Mouse (Mus musculus): ENCODE data around the gene Adamts6.

Gene Adamts6

DNA sequence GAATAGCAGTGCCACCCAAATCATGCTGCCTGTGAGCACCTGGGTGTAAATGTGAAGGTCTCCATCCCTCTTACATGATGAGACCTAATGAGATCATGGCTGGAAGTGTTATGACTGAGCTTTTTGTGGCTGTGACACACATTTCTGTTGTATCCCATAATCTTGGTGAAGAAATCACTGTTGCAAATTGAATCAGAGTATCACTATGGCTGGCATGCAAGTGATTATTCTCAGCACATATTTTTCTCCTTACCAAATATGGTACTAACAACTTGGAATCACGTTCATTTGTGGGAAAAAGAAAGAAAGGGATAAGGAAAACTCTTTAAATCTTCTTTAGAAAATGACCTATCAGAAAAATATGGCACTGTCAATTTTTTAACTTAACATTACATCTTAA is 180.4 kb downstream of the Adamts6 start:
- DNase-seq = no peak

GRCm38 (mm10) chr13:104476285-104476956 is 188.8 kb downstream of the Adamts6 start:
- no peak for DNase-seq

DNA sequence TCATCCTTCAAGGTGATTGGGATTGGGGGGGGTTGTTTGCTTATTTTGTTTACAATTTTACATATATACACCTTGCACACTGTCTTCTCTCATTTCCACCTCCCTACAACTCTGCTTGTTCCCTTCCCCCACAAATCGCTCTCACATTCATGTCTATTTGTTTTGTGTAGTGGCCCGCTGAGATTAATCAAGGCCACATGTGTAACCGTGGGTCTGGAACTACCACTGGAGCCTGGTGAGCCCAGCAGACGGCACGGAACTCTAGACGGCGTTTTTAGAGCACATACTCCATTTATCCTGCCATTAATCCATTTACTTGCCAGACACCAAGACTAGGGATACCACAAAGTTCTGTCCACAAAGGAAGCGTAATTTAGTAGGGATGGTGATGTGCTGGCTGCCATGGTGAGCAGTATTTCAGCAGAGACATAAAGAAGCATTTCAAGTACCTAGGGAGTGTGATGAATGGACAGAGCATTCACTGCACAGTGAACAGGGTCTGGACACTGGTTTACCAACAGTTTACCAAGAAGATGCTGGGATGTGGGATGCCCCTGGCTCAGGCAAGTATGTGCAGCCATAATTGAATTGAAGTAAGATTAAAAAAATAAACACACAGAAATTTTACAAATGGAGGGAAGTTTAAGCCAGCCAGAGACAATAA is 194.9 kb downstream of the Adamts6 start:
- DNase-seq = no peak

DNA sequence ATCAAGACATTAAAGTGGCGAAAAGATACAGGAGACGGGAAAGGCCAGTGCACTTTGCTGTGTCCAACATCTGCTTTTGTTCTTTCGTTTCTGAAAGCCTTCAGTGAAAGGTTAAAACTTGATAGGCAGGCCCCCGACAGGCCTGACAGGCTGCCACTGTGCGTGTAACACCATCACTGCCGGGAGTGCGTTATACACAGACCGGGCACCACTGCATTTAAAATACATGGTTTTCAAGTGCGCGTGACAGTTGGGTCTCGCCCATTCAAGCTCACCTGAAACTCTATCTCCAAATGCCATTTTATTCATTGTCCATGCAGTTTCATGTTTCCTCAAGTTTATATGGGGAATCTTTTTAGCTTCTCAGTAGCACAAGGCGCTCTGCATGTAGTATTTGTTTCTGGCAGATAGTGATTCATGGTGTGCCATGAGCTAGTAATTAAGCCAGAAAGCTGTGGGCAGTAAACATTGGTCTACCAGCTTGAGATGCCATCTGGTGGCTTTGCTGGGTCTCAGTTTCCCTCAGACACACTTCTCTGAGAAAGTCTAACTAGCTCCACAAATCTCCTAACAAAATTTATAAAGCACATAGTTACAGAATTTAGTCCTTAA is 195.6 kb downstream of the Adamts6 start:
- no peak for DNase-seq

- DNase-seq = no peak
Observed at GRCm38 (mm10) chr13:104491046-104491811, 203.6 kb downstream of the Adamts6 start.

DNA sequence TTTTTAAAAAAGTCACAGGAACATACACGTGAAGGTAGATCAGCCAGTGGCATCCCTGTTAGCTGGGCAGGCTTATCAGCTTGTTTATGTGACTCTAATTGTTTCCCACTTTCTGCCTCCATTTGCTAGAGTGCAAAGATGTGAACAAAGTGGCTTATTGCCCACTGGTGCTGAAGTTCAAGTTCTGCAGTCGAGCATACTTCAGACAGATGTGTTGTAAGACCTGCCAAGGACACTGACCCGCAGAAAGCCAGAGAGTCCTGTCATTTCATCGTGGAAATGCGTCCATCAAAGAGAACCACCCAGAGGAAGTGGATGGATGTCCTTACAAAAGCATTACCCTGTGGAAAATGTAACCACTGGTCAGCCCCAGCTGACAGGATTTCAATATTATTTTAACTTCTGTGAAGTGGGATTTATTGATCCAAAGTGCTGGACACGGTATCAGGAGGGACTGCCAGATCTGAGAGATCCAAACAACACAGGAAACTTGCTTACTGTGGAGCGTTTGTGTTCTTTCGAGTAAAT is 205.9 kb downstream of the Adamts6 start:
- DNase-seq = no peak

DNA sequence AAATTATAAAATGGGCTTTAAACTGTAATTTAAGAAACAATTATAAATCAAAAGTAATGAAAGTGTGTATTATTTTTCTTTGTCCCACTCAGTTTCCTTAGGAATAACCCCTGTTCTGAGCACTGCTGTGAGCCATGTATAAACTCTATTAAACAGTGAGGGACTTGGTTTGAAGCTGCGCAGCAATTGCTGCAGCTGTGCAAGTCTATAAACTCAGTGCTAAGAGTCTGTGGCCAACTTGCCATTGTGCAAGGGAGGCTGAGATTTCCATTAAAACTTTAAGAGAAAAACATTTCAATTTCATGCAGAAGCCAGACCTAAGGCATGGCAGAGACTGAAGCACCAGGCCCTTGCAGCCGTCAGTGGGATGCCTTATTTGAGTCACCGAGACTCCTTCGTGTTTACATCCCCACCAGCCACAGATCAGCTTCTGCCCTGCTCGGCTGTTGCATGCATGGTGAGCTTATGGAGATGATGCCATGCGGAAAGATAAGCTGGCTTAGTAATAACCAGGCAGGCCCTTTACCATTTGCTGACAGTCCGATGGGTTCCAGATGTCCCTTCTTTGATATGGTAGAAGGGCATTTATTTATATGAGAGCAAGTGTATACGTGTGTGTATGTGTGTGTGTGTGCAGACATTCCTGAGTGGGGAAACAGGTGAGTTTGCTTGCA is 206.7 kb downstream of the Adamts6 start:
- no peak for DNase-seq

DNA sequence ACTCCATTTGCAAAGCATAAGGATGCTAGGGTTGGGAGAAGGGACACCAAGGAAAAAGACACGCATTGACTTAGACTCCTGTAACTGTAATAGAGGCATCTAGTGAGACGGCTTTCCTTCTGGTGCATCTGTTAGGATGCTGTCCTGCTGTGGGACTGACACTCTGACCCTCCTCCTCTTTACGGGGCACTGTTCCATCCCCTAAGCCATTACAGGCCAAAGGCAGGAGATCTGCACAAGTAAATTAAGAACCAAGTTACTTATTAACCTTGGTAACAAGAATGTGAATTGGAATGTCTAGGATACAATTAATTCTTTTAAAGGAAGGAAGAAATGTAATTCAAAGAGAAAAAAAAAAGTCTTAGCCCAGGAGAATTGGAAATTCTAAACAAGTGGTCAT is 210.0 kb downstream of the Adamts6 start:
- no peak for DNase-seq

GRCm38 (mm10) chr13:104498669-104499068 is 211.0 kb downstream of the Adamts6 start:
- DNase-seq = no peak

- DNase-seq = no peak
Observed at GRCm38 (mm10) chr13:104499116-104500040, 211.7 kb downstream of the Adamts6 start.

- DNase-seq = no peak
Observed at GRCm38 (mm10) chr13:104502406-104502805, 214.8 kb downstream of the Adamts6 start.

- DNase-seq = no peak
Observed at GRCm38 (mm10) chr13:104504043-104504442, 216.4 kb downstream of the Adamts6 start.

DNA sequence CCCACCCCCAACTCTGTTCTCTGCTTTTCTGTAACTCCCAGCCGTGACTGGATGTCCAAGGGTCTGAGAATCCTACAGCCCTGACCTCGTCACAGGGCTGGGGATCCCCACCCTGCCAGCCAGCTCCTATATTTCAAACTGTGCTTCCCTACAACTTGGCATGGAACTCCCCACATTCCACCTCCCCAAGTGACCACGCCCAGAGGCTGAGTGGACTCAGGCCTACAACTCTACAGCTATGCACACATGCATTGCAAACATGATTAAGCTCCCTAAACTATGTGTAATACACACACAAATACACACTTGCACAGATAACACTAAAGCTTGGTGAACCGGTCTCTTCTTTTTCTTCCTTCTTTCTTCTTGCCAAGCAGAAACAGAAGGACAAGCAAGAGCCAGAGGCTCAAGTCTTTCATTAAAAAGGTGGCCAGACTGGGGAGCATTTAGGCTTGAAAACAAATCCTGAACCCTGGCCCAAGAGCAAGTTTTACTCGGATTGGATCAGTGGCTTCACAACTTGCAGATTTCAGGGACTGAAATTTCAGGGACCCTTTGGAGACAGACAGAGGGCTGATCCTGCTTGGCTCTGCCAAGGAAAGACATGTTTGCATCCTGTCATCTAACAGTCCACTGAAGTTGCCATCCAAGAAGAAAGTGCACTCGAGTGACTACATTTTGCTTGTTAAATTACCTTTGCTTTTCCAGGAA is 218.7 kb downstream of the Adamts6 start:
- DNase-seq = peak in 1 of 2 experiments; percentile 59

- no peak for DNase-seq
Observed at GRCm38 (mm10) chr13:104507671-104508070, 220.0 kb downstream of the Adamts6 start.

- peak in 1 of 2 experiments; percentile 27 for DNase-seq
Observed at GRCm38 (mm10) chr13:104509561-104510493, 222.2 kb downstream of the Adamts6 start.

- DNase-seq = peak in 1 of 2 experiments; percentile 51
Observed at GRCm38 (mm10) chr13:104510766-104511165, 223.1 kb downstream of the Adamts6 start.

DNA sequence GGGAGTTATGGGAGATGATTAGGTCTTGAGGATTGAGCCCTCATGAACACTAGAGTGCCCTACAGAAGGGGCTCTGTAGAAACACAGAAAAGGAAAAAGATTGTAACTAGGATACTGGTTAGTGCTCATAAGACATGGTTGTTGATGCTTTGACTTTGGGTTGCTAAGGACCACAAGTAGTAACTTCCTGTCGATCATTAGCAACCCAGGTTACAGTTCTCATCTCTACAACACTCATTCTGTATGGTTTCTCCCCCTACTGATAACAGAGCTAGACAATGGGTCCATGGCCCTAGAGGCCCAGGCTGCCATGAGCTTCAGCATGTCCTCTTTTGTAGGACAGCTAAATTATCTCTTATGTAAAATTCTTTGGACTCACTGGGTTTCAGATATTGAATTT is 227.4 kb downstream of the Adamts6 start:
- DNase-seq = no peak

DNA sequence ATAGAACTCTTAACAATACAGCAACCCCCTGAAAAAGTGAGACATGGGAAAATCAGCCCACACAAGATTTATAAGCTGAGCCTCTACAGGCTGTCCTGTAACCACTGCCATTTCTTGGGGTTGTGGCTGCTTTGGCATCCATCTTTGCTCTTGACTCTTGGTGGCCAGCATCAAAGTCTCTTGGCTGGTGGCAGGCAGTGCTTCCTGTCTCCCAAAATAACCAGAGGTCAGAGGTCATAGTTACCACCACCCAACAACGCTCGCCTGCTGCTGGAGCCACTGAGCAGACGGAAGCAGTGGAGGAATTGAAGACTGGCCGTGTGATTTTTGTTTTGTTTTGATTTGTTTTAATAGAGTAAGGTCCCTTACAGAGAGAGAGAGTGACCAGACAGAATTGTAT is 228.5 kb downstream of the Adamts6 start:
- DNase-seq = no peak

GRCm38 (mm10) chr13:104516766-104517364 is 229.2 kb downstream of the Adamts6 start:
- DNase-seq = peak in 1 of 2 experiments; percentile 32
